Mouse (Mus musculus) naive thymus-derived CD4-positive, alpha-beta T cell, adult 2 months (primary cell): ENCODE results near the gene Mad1l1.
"Not testable (repeated sequence)": the region's sequence is repeated elsewhere in the genome, so short reads cannot be mapped to it uniquely, and the experiment has no call there.

Source experiments
- DNase-seq: peaks from one replicate; pipeline ENCODE4 v3.0.0-alpha.2; 2011; ENCODE audit warnings: low read depth

The Mad1l1 gene

DNA sequence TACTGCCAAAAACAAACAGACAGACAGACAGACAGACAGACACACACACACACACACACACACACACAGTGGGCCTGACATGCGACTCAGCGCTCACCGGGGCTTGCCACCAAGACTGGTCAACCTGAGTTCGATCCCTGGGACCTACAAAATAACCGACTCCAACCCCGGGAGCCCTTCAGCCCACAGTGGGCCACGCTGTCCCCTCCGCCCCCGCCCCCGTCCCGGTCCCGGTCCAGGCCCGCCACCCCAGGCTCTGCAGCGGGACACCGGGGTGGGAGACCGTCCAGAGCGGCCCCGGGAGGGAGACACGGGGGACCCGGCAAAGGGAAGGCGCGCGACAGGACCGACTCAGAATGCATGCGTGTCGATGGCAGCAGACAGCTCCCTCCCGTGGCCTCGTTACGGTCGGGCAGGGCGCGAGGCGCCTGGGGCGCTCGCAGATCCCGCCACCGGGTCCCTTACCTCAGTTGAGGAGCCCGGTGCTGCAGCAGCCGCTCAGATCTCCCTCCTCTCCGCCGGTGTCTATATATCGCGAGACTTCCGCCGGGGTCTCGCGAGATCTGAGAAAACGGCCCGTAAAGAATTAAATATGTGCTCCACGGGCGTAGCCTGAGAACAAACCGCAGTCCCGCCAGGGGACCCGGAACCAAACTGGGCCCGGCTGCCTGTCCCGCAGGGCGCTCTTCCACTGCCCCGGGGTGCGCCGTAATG, at the start of gene Mad1l1, which contains the start of gene Nudt1:
Gene Mad1l1, minus strand, starts transcription at position 511 of the 714 bp plus-strand sequence.
Gene Nudt1, plus strand, starts transcription at position 615 of the 714 bp plus-strand sequence.
- peak; percentile 98 for DNase-seq

GRCm38 (mm10) chr5:140370446-140371254, 49.3 kb upstream of the Mad1l1 start:
- no peak for DNase-seq

DNA sequence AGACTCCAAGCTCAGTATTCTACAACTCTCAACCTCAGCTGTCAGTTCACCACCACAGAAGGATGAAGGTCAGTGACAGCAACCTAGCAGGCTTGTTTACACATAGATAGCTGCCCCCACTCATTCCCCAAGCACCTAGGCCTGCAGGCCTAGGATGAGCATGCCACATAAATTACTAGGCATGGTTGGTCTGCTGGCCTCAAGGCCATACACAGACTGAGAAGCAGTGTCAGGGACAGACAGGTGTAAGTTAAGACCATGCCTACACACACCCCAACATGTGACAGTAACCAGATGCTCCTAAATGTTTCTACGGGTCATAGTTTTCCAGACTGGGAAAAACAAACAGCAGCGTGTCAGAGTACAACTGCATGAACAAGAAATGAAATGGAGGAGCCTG, 48.1 kb upstream of the Mad1l1 start:
- no peak for DNase-seq

DNA sequence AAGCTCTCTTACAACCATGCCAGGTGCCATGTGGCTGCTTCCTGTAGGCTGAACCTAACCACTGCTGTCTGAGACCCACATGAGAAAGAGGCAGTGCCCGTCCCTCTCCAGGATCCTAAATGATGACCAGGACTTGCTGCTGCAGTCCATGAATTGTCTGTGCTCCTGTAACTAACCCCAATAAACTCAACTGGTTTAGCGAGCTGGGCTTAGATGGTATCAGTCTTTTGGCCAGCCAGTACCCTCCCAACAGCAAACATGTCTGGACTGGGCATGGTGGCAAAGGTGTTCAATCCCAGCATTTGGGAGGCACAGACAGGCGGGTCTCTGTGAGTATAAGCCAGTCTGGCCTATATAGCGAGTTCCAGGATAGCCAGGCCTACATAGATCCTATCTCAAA, 47.6 kb upstream of the Mad1l1 start:
- DNase-seq = no peak

- not testable (repeated sequence) for DNase-seq
These were observed 46.8 kb upstream of the Mad1l1 start for GRCm38 (mm10) chr5:140368126-140368525.

- DNase-seq = no peak
These were observed 43.1 kb upstream of the Mad1l1 start for GRCm38 (mm10) chr5:140364415-140364814.

- DNase-seq = no peak
These were observed 38.8 kb upstream of the Mad1l1 start for GRCm38 (mm10) chr5:140359930-140360674.

DNA sequence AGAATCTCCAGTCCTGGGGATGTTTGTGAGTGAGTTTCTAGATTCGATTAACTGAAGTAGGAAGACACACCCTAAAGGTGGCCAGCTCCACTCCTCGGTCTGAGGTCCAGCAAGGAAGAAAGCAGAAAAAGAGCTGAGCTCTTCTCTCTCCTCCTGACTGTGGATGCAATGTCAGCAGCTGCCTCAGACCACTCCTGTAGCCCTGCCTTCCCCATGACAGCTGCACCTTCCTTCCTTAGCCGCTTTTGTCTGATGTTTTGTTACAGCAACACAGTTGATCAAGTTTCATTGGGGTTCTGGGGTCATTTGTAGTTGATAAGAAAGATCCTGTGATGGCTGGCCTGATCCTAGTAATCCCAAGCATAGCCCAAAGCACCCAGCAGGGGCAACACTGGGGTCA, 36.1 kb upstream of the Mad1l1 start:
- no peak for DNase-seq

DNA sequence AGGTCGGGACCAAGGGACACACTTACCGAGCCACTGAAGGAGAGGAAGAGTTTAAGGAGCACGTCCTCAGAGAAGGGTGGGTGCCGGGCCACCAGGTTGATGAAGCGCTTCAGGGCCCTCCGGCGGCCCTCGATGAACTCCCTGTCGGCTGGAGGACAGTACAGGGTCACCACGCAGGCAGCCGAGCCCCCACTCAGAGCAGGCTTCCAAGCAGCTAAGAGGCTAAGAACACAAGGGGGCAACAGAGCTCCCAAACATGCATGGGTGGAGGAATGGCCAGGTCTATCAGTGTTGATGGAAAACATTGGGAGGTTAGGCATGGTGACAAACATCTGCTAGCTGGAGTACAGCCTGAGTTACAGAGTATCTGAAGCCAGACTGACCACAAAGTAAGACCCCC, 34.6 kb upstream of the Mad1l1 start:
- DNase-seq = no peak

- no peak for DNase-seq
These were observed 31.0 kb upstream of the Mad1l1 start for GRCm38 (mm10) chr5:140352352-140352751.

- no peak for DNase-seq
These were observed 29.6 kb upstream of the Mad1l1 start for GRCm38 (mm10) chr5:140350731-140351497.

DNA sequence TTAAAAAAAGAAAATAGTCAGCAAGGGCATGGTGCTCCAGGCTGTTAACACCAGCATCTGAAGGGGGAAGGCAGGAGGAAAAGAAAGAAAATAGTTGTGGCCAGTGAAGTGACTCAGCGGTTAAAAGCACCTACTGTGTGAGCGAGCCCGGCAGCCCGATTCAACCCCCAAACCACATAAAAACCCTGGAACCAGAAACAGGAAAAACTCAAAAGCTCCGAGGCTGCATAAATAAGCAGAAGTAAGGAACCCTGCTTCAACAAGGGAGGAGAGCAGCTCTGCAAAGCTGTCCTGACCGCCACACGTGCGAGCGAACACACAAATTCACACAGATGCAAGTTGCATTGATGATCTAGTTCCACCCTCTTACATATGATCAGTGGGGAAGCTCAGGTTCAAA, 28.5 kb upstream of the Mad1l1 start:
- no peak for DNase-seq

DNA sequence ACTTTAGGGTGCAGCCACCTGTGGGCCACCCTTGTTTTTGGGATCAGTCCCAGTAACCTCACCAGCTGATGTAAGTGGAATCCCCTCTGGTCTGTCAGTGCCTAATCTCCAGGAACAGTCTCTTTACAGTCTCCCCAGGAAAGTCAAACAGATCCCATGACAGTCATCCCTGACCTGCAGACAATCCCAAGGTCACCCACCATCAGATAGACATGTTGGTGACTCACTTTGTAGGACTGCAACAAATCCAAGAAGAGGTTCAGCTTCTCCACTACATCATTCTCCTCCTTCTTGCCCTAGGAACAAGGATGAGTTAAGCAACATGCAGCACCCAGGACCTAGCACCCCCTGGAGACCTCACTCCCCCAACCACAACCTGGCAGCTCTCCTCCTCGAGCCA, 24.7 kb upstream of the Mad1l1 start:
- DNase-seq = no peak

DNA sequence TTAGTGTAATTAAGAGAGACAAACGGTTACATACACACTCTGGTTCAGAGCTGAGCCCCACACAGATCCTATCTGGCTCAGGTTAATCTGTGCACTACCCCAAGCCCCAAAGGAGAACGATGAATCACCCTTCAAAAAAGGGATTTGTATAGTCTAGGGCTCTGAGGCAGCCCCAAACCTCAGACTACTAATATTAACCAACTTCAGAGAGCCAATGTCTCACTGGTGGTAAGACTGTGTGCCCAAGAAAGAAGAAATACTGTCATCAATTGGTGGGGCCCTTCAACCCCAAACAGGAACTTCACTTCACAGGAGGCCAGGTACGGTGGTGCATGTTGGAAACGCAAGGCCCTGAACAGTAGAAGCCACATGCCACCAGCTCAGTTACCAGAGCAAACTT, 23.9 kb upstream of the Mad1l1 start:
- DNase-seq = no peak

GRCm38 (mm10) chr5:140342880-140343279, 21.5 kb upstream of the Mad1l1 start:
- DNase-seq = no peak

- DNase-seq = no peak
These were observed 18.5 kb upstream of the Mad1l1 start for GRCm38 (mm10) chr5:140339836-140340235.

GRCm38 (mm10) chr5:140338779-140339178, 17.4 kb upstream of the Mad1l1 start:
- DNase-seq = no peak

DNA sequence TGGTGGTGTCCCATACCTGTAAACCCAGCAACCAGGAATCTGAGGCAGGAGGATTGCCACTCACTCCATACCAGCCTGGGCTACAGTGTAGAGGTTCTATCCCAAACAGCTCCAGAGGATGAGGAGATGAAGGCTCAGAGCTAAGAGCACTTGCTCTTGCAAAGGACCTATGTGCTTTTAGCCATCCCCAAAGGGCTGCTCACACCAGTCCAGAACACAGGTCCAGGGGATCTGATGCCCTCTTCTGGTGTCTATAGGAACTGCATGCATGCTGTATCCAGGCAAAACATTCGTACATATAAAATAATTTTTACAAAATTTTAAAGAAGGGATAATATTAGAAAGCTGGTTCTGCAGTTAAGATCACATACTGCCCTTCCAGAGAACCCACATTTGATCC, 15.3 kb upstream of the Mad1l1 start:
- peak; percentile 66 for DNase-seq

- DNase-seq = peak; percentile 44
These were observed 12.3 kb upstream of the Mad1l1 start for GRCm38 (mm10) chr5:140333631-140334030.

DNA sequence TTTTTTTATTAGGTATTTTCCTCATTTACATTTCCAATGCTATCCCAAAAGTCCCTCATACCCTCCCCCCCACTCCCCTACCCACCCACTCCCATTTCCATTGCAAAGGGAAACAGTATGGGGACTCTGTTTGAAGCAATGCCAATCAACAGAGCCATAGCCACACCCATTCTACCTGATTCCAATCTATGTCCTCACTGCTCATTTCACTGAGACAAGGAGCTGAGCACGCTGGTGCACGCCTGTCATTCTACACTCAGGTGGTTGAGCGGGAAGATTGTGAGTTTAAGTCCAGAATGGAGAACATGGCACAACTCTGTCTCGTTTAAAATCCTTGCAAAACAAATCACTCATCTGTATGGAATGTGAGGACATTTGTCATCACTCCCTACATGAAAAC, 11.2 kb upstream of the Mad1l1 start:
- DNase-seq = no peak

DNA sequence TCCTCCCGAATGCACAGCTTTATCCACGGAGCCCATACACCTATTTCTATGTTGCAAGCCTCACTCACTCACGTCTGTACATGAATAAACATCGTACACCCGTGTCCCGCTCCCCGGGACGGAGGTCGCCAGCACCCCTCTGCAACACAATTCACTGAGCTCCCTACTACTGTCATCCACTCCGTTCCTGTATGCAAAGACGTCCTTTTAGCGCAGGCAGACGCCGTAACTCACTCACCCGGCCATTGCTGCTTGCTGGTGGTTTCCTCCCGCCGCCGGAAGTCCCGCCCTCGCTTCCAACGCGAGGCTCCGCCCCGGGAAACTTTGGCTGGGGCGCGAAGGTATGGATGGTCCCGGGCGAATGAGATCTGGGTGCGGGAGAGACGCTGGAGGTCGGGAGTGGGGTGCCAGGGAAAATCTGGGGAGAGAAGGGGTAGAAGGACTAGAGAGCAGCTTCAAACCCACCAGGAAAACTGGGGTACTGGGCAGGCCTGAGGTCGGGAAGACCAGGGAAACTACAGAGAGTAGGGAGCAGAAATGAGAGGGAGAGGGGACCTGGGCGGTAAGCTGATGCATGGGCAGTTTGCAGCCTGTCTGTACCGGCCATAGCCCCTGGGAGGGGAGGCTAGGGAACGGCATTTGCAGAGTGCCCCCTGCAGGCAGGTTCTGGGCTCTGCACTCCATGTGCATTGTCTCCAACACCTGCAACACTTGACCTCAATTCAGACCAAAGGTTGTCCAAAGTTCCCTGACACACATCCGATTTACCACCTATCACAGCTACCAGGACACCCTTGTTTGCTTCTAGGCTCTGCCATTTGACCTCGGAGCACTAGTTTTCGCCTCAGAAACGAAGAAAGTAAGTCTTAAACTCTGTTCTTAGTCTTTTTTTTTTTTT, 10.5 kb upstream of the Mad1l1 start, which contains the start of gene Mrm2:
Gene Mrm2, minus strand, starts transcription at position 284 of the 898 bp plus-strand sequence.
- DNase-seq = peak; percentile 85
